Mouse (Mus musculus): Measurements from ENCODE around the gene Bola3. TPM values are rescaled to one million over a fixed set of nuclear protein-coding genes. Genes with fewer than 3 reads are reported as not detected.

Bola3 gene
- polyA plus RNA-seq, 1 experiment from 2014 or later = 118 TPM

DNA sequence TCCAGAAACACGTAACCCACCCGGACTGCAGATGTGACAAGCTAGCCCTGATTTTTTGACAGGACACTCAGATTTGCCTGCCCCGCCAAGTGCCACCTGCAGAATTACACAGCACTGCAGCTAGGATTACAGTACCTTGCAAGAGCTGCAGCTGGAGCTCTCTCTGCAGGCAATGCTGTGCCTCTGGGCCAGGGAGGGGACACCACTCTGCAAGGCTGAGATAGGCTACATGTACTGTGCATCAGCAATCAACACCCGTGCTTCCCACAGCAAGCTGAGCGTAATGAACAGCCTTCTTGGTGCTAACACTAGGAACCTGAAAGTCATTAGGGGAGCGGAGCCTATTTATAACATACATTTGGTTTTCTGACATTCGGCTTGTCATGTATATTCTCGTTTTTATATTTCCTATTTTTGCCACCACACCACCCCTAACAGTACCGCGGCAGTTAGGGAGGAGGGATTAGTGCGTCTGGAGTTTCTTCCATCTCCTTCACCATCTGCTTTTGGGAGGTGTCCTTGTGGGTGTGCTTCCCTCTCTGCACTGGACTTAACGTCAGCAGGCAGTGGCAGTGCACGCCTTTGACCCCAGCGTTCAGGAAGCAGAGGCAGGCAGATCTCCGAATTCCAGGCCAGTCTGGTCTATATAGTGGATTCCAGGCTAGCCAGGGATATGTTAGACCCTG, 46.7 kb downstream of the Bola3 start:
- Histone ChIP-seq H3K9me3 (ENCODE audit: control insufficient read depth, low read depth, low read length) (no peaks in the 10 kb centered on the region), H3K4me2 (replicated peaks; ENCODE audit: low read depth, low read length) (no peak overlapping the region), H3K9ac (replicated peaks; ENCODE audit: low read depth, low read length) (no peak overlapping the region), H3K27ac (ENCODE audit: low read length) (no peak overlapping the region), H3K36me3 (ENCODE audit: control insufficient read depth, insufficient read depth, low read length) (peaks cover 44% of the 10 kb centered on the region), H3K4me1 (ENCODE audit: control insufficient read depth, insufficient read depth, low read length) (0 out of 2 replicates have a peak, but pooled peaks cover 2% of the 10 kb centered on the region), H3K27me3 (ENCODE audit: control insufficient read depth, insufficient read depth, low read length) (no peaks in the 10 kb centered on the region), H3K4me3 (ENCODE audit: low read depth, low read length) (no peak overlapping the region)
- no peak for ATAC-seq (ENCODE audit: insufficient number of reproducible peaks, insufficient read depth, low FRiP score, low read depth)
- WGBS = 92% methylated on average over 15 of the region's 15 CpGs

DNA sequence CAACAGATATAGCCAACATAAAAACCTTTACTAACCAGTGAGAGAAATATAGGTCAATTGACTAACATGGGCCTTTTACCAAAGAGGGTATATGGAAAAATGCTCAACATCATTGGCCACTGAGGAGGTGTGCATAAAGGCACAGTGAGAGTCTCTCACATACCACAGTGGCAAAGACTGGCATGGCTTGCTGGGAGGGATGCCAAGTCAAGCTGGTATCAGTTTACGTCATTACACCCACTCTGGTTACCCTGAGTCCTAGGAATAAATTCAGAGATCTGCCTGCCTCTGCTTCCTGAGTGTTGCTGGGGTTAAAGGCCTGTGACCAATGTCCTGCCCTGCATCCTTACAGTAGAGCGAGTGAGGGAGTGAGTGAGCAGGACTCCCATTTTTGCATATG, 47.8 kb downstream of the Bola3 start:
- peaks cover 48% of the 10 kb centered on the region for H3K36me3 ChIP-seq (ENCODE audit: control insufficient read depth, insufficient read depth, low read length)
- no peak overlapping the region for H3K4me2 ChIP-seq (replicated peaks; ENCODE audit: low read depth, low read length)
- no peaks in the 10 kb centered on the region for H3K9me3 ChIP-seq (ENCODE audit: control insufficient read depth, low read depth, low read length)
- H3K27me3 ChIP-seq (ENCODE audit: control insufficient read depth, insufficient read depth, low read length) = no peaks in the 10 kb centered on the region
- no peak for ATAC-seq (ENCODE audit: insufficient number of reproducible peaks, insufficient read depth, low FRiP score, low read depth)
- no peak overlapping the region for H3K27ac ChIP-seq (ENCODE audit: low read length)
- no peak overlapping the region for H3K4me3 ChIP-seq (ENCODE audit: low read depth, low read length)
- H3K4me1 ChIP-seq (ENCODE audit: control insufficient read depth, insufficient read depth, low read length) = 0 out of 2 replicates have a peak, but pooled peaks cover 2% of the 10 kb centered on the region
- WGBS = 96% methylated on average over 2 of the region's 2 CpGs
- H3K9ac ChIP-seq (replicated peaks; ENCODE audit: low read depth, low read length) = no peak overlapping the region

GRCm38 (mm10) chr6:83397728-83398127, 48.8 kb downstream of the Bola3 start:
- Histone ChIP-seq H3K9ac (replicated peaks; ENCODE audit: low read depth, low read length) (no peak overlapping the region), H3K4me1 (ENCODE audit: control insufficient read depth, insufficient read depth, low read length) (0 out of 2 replicates have a peak, but pooled peaks cover 2% of the 10 kb centered on the region), H3K27ac (ENCODE audit: low read length) (no peak overlapping the region; the same call in 1 of the 2 replicates), H3K4me2 (replicated peaks; ENCODE audit: low read depth, low read length) (no peak overlapping the region), H3K4me3 (ENCODE audit: low read depth, low read length) (no peak overlapping the region), H3K27me3 (ENCODE audit: control insufficient read depth, insufficient read depth, low read length) (no peaks in the 10 kb centered on the region), H3K9me3 (ENCODE audit: control insufficient read depth, low read depth, low read length) (no peaks in the 10 kb centered on the region), H3K36me3 (ENCODE audit: control insufficient read depth, insufficient read depth, low read length) (peaks cover 58% of the 10 kb centered on the region)
- WGBS = 69% methylated on average over 8 of the region's 8 CpGs
- no peak for ATAC-seq (ENCODE audit: insufficient number of reproducible peaks, insufficient read depth, low FRiP score, low read depth)

- H3K27ac ChIP-seq (ENCODE audit: low read length) = no peak overlapping the region
- no peaks in the 10 kb centered on the region for H3K27me3 ChIP-seq (ENCODE audit: control insufficient read depth, insufficient read depth, low read length)
- ATAC-seq (ENCODE audit: insufficient number of reproducible peaks, insufficient read depth, low FRiP score, low read depth) = no peak
- 0 out of 2 replicates have a peak, but pooled peaks cover 2% of the 10 kb centered on the region for H3K4me1 ChIP-seq (ENCODE audit: control insufficient read depth, insufficient read depth, low read length)
- peaks cover 62% of the 10 kb centered on the region for H3K36me3 ChIP-seq (ENCODE audit: control insufficient read depth, insufficient read depth, low read length)
- WGBS = 75% methylated on average over 3 of the region's 3 CpGs
- H3K9ac ChIP-seq (replicated peaks; ENCODE audit: low read depth, low read length) = no peak overlapping the region
- no peak overlapping the region for H3K4me2 ChIP-seq (replicated peaks; ENCODE audit: low read depth, low read length)
- no peaks in the 10 kb centered on the region for H3K9me3 ChIP-seq (ENCODE audit: control insufficient read depth, low read depth, low read length)
- no peak overlapping the region for H3K4me3 ChIP-seq (ENCODE audit: low read depth, low read length)
These were observed 50.8 kb downstream of the Bola3 start for GRCm38 (mm10) chr6:83399790-83400189.

DNA sequence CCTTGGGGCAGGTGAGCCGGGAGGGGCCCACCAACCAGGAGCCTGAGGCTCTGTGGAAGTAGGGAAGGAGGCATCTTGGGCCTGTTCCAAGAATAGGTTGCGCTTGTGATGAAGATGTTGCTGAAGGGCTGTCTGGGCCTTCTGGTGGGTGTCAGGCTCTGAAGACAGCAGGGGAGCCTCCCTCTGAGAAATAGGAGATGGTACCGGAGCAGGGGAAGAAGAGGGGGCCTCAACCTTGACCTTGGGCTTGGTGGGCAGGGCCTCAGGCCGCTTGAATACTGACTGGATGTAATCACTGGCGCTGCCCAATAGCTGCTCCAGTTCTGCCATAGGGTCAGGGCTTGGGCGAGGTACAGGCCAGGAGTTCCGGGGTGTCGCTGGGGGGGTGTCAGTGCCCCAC, 54.5 kb downstream of the Bola3 start:
- H3K9me3 ChIP-seq (ENCODE audit: control insufficient read depth, low read depth, low read length) = no peaks in the 10 kb centered on the region
- 88% methylated on average over 8 of the region's 8 CpGs for WGBS
- H3K4me1 ChIP-seq (ENCODE audit: control insufficient read depth, insufficient read depth, low read length) = 0 out of 2 replicates have a peak, but pooled peaks cover 5% of the 10 kb centered on the region
- no peak overlapping the region for H3K4me3 ChIP-seq (ENCODE audit: low read depth, low read length)
- no peak overlapping the region for H3K4me2 ChIP-seq (replicated peaks; ENCODE audit: low read depth, low read length)
- no peak for ATAC-seq (ENCODE audit: insufficient number of reproducible peaks, insufficient read depth, low FRiP score, low read depth)
- H3K27me3 ChIP-seq (ENCODE audit: control insufficient read depth, insufficient read depth, low read length) = no peaks in the 10 kb centered on the region
- no peak overlapping the region for H3K9ac ChIP-seq (replicated peaks; ENCODE audit: low read depth, low read length)
- H3K36me3 ChIP-seq (ENCODE audit: control insufficient read depth, insufficient read depth, low read length) = peaks cover 36% of the 10 kb centered on the region
- H3K27ac ChIP-seq (ENCODE audit: low read length) = no peak overlapping the region

DNA sequence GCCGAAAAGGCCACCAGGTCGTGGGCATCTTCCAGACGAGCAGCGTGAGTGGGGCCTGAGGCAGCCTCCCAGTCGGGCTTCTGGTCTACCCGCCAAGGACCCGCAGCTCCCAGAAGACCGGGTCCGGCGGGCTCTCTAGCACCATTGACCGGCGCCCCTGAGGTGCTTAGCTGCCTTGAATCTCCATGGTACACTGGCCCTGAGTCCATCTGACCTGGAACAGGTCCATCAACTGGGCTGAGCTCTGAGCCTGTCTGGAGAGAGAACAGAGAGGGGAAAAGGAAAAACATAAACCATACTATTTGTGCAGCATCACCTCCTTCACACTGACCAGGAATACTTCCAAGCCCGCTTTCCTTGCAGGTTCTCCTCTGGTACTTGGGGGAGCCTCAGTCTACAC, 55.6 kb downstream of the Bola3 start:
- H3K36me3 ChIP-seq (ENCODE audit: control insufficient read depth, insufficient read depth, low read length) = peaks cover 35% of the 10 kb centered on the region
- ATAC-seq (ENCODE audit: insufficient number of reproducible peaks, insufficient read depth, low FRiP score, low read depth) = no peak

GRCm38 (mm10) chr6:83405511-83406064, 56.6 kb downstream of the Bola3 start:
- H3K27me3 ChIP-seq (ENCODE audit: control insufficient read depth, insufficient read depth, low read length) = no peaks in the 10 kb centered on the region
- no peak overlapping the region for H3K4me3 ChIP-seq (ENCODE audit: low read depth, low read length)
- no peaks in the 10 kb centered on the region for H3K9me3 ChIP-seq (ENCODE audit: control insufficient read depth, low read depth, low read length)
- peaks cover 35% of the 10 kb centered on the region for H3K36me3 ChIP-seq (ENCODE audit: control insufficient read depth, insufficient read depth, low read length)
- H3K27ac ChIP-seq (ENCODE audit: low read length) = no peak overlapping the region
- ATAC-seq (ENCODE audit: insufficient number of reproducible peaks, insufficient read depth, low FRiP score, low read depth) = no peak
- no peak overlapping the region for H3K4me2 ChIP-seq (replicated peaks; ENCODE audit: low read depth, low read length)
- WGBS = 83% methylated on average over 7 of the region's 7 CpGs
- no peak overlapping the region for H3K9ac ChIP-seq (replicated peaks; ENCODE audit: low read depth, low read length)
- H3K4me1 ChIP-seq (ENCODE audit: control insufficient read depth, insufficient read depth, low read length) = peaks cover 13% of the 10 kb centered on the region; the same call in 1 of the 2 replicates

More for the DNA sequence above, 55.6 kb downstream of the Bola3 start:
- H3K4me1 ChIP-seq (ENCODE audit: control insufficient read depth, insufficient read depth, low read length) = 0 out of 2 replicates have a peak, but pooled peaks cover 4% of the 10 kb centered on the region
- H3K4me2 ChIP-seq (replicated peaks; ENCODE audit: low read depth, low read length) = no peak overlapping the region
- H3K9ac ChIP-seq (replicated peaks; ENCODE audit: low read depth, low read length) = no peak overlapping the region
- no peaks in the 10 kb centered on the region for H3K9me3 ChIP-seq (ENCODE audit: control insufficient read depth, low read depth, low read length)
- H3K4me3 ChIP-seq (ENCODE audit: low read depth, low read length) = no peak overlapping the region
- H3K27me3 ChIP-seq (ENCODE audit: control insufficient read depth, insufficient read depth, low read length) = no peaks in the 10 kb centered on the region
- 96% methylated on average over 13 of the region's 13 CpGs for WGBS
- H3K27ac ChIP-seq (ENCODE audit: low read length) = no peak overlapping the region

- Histone ChIP-seq H3K4me2 (replicated peaks; ENCODE audit: low read depth, low read length) (no peak overlapping the region), H3K9me3 (ENCODE audit: control insufficient read depth, low read depth, low read length) (no peaks in the 10 kb centered on the region), H3K4me1 (ENCODE audit: control insufficient read depth, insufficient read depth, low read length) (peaks cover 34% of the 10 kb centered on the region), H3K27ac (ENCODE audit: low read length) (peak overlapping the region; percentile 76; the same call in 1 of the 2 replicates), H3K4me3 (ENCODE audit: low read depth, low read length) (no peak overlapping the region), H3K9ac (replicated peaks; ENCODE audit: low read depth, low read length) (no peak overlapping the region), H3K27me3 (ENCODE audit: control insufficient read depth, insufficient read depth, low read length) (no peaks in the 10 kb centered on the region), H3K36me3 (ENCODE audit: control insufficient read depth, insufficient read depth, low read length) (peaks cover 12% of the 10 kb centered on the region)
- no peak for ATAC-seq (ENCODE audit: insufficient number of reproducible peaks, insufficient read depth, low FRiP score, low read depth)
- WGBS = 65% methylated on average over 9 of the region's 9 CpGs
These were observed 59.6 kb downstream of the Bola3 start for GRCm38 (mm10) chr6:83408510-83408909.
